Mouse (Mus musculus) intestine, postnatal 0 days (tissue): ENCODE measurements around the gene Smad1. TPM values are rescaled to one million over a fixed set of nuclear protein-coding genes. Genes with fewer than 3 reads are reported as not detected.

ENCODE experiments used
- ATAC-seq: fragments of 200-750 bp; cut with Nextera tagmentation; 2 replicates; pipeline ENCODE4 v1.8.0; 2017; ENCODE audit warnings: mild to moderate bottlenecking, moderate TSS enrichment, moderate library complexity
- H3K27ac ChIP-seq: fragments of 300-500 bp; sonication (generic); 2 replicates; pipeline ENCODE4 v1.5.1; 2014; ENCODE audit warnings: mild to moderate bottlenecking, low read depth, low read length, moderate library complexity
- H3K27me3 ChIP-seq: fragments of 300-500 bp; sonication (generic); replicated peaks from 2 replicates; pipeline ENCODE4 v1.6.1; 2014; ENCODE audit warnings: low read length, mixed read lengths; ENCODE audit not compliant: control insufficient read depth, insufficient read depth
- H3K36me3 ChIP-seq: fragments of 300-500 bp; sonication (generic); 2 replicates; pipeline ENCODE4 v1.6.1; 2014; ENCODE audit warnings: mild to moderate bottlenecking, moderate library complexity; ENCODE audit not compliant: control insufficient read depth, insufficient read depth
- H3K4me1 ChIP-seq: fragments of 300-500 bp; sonication (generic); replicated peaks from 2 replicates; pipeline ENCODE4 v1.6.1; 2014; ENCODE audit warnings: antibody characterized with exemption, low read length, mixed read lengths; ENCODE audit not compliant: control insufficient read depth, insufficient read depth
- H3K4me2 ChIP-seq: fragments of 300-500 bp; sonication (generic); replicated peaks from 2 replicates; pipeline ENCODE4 v1.6.1; 2014; ENCODE audit warnings: low read depth, mild to moderate bottlenecking, moderate library complexity
- H3K4me3 ChIP-seq: fragments of 300-500 bp; sonication (generic); 2 replicates; pipeline ENCODE4 v1.5.1; 2014; ENCODE audit warnings: low read depth, low read length
- H3K9ac ChIP-seq: fragments of 300-500 bp; sonication (generic); 2 replicates; pipeline ENCODE4 v1.6.1; 2014; ENCODE audit warnings: mild to moderate bottlenecking, low read depth, low read length
- H3K9me3 ChIP-seq: fragments of 300-500 bp; sonication (generic); 2 replicates; pipeline ENCODE4 v1.6.1; 2016; ENCODE audit warnings: mixed run types; ENCODE audit not compliant: control insufficient read depth
- CTCF ChIP-seq: sonication (generic); IDR thresholded peaks from 2 replicates; pipeline ENCODE4 v1.5.1; 2016; ENCODE audit warnings: low read depth, mild to moderate bottlenecking, control low read depth, antibody characterized with exemption, moderate library complexity
- WGBS: fragments of 180-500 bp; shearing (Covaris S2); extraction: QIAGEN DNeasy Blood & Tissue Kit; methylation state at CpG from one replicate; pipeline ENCODE4 v1.1.7; 2014; 5-methylcytosine and 5-hydroxymethylcytosine counted together
- polyA plus RNA-seq: library from polyadenylated mRNA; unstranded; fragments of >200 nt; fragmentation: Nextera tagmentation; extraction: Ambion mirVana; gene quantifications from 2 replicates; pipeline ENCODE4 v1.2.1, GENCODE M21; 2015

Smad1 gene
- polyA plus RNA-seq, 1 experiment from 2014 or later = 27.4 TPM

DNA sequence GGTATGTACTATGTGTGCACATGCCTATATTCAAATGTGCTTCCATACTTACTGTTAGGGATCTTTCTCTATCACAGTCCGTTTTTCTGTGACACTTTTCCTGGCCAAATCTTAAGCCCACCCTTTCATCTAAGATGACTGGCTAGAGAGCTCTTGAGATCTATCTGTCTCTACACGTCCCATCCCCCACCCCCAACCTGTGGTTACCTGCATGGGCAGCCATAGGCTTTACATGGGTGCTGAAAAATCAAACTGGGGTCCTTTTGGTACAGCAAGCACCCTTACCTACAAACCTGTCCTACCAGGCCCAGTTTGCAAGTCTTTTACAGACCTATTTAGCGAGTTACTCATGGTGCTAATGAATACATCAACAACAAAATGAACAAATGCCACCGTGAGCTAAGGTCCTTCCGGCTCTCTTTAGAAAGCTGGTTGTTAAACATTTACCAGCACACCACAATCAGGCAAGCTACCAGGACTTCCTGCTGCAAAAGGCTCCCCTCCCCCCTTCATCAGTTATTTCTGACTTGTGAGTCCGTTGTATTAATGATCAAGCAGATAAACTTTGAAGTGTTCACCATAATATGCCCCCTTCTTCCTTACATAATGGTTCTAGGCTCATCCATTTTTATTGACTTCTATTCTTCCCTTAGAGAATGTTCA lies 5.7 kb upstream of the Smad1 start:
- ATAC-seq = peak; percentile 72
- Histone ChIP-seq H3K4me3 (peak overlapping the region; percentile 9; the same call in 1 of the 2 replicates), H3K9ac (no peak overlapping the region), H3K9me3 (no peaks in the 10 kb centered on the region), H3K4me2 (peak overlapping the region; percentile 52), H3K4me1 (0 out of 2 replicates have a peak, but pooled peaks cover 2% of the 10 kb centered on the region), H3K27ac (no peak overlapping the region; the same call in none of the 2 replicates), H3K27me3 (no peaks in the 10 kb centered on the region), H3K36me3 (no peaks in the 10 kb centered on the region)
- no peak for TF ChIP-seq CTCF
- WGBS = 32% methylated on average over 6 of the region's 6 CpGs

- no peaks in the 10 kb centered on the region for H3K9me3 ChIP-seq
- 85% methylated on average over 2 of the region's 2 CpGs for WGBS
- ATAC-seq = no peak
- H3K27ac ChIP-seq = no peak overlapping the region
- H3K4me2 ChIP-seq = no peak overlapping the region
- no peak overlapping the region for H3K4me3 ChIP-seq
- H3K4me1 ChIP-seq = 0 out of 2 replicates have a peak, but pooled peaks cover 2% of the 10 kb centered on the region
- TF ChIP-seq CTCF = no peak
- no peaks in the 10 kb centered on the region for H3K36me3 ChIP-seq
- no peaks in the 10 kb centered on the region for H3K27me3 ChIP-seq
- no peak overlapping the region for H3K9ac ChIP-seq
These were observed 1.4 kb upstream of the Smad1 start for GRCm38 (mm10) chr8:79400671-79401070.

GRCm38 (mm10) chr8:79398251-79398981 lies 902 bp downstream of the Smad1 start:
- Histone ChIP-seq H3K36me3 (no peaks in the 10 kb centered on the region), H3K4me2 (peak overlapping the region; percentile 89), H3K9ac (peak overlapping the region; percentile 97), H3K9me3 (no peaks in the 10 kb centered on the region), H3K27me3 (no peaks in the 10 kb centered on the region), H3K4me3 (peak overlapping the region; percentile 95), H3K27ac (peak overlapping the region; percentile 97), H3K4me1 (0 out of 2 replicates have a peak, but pooled peaks cover 4% of the 10 kb centered on the region)
- TF ChIP-seq CTCF = no peak
- peak; percentile 47; the same call in 1 of the 2 replicates for ATAC-seq
- 2% methylated on average over 59 of the region's 68 CpGs for WGBS

DNA sequence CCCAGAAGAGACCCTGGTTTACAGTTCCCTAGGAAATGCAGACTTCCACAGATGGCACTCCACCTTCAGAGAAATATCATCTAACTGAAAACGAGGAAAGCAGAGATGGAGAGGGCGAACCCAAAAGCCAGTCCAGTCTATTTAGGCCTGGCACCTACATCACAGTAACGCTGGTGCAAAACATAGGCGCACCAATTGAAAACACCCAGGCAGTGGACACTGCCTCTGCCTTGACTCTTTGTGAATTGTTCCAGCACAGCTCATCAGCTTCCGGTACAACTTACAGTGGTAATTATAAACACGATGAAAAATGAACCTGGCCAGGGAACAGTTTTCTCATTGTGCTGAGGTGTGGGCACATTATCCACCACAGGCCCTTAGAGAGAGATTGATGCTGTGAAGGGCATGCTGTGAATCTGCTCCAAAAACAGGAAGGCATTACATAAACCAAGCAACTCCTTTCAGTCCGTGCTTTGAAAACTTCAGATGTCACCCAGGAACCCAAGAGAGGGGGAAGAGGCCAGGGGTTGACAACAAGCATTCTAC lies 1.5 kb downstream of the Smad1 start:
- 29% methylated on average over 7 of the region's 7 CpGs for WGBS
- peak overlapping the region; percentile 89 for H3K4me2 ChIP-seq
- peak overlapping the region; percentile 97; the same call in 1 of the 2 replicates for H3K9ac ChIP-seq
- no peaks in the 10 kb centered on the region for H3K27me3 ChIP-seq
- no peak for ATAC-seq
- peak overlapping the region; percentile 97; the same call in 1 of the 2 replicates for H3K27ac ChIP-seq
- H3K4me3 ChIP-seq = peak overlapping the region; percentile 95
- TF ChIP-seq CTCF = no peak
- 0 out of 2 replicates have a peak, but pooled peaks cover 4% of the 10 kb centered on the region for H3K4me1 ChIP-seq
- no peaks in the 10 kb centered on the region for H3K36me3 ChIP-seq
- no peaks in the 10 kb centered on the region for H3K9me3 ChIP-seq

DNA sequence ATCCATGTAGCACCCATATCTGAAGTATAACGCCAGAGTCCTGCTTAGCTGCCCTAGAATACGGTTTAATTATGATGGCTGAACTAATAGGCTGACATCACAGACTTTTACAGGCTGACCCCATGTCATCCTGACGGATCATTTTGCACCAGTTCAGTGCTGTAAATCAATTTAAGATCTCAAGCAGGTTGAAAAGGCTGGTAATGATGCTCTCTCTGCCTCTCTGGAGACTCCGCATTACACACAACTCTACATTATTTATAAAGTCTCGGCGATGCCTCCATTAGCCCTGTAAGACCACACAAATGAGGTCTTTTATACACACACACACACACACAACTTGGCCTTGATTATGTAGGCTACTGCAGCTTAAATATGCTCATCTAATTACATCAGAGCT lies 2.4 kb downstream of the Smad1 start:
- Histone ChIP-seq H3K9ac (no peak overlapping the region), H3K27me3 (no peaks in the 10 kb centered on the region), H3K36me3 (no peaks in the 10 kb centered on the region), H3K4me2 (no peak overlapping the region; the same call in 1 of the 2 replicates), H3K4me3 (no peak overlapping the region), H3K4me1 (0 out of 2 replicates have a peak, but pooled peaks cover 4% of the 10 kb centered on the region), H3K9me3 (no peaks in the 10 kb centered on the region), H3K27ac (no peak overlapping the region)
- no peak for TF ChIP-seq CTCF
- no peak for ATAC-seq
- 70% methylated on average over 6 of the region's 6 CpGs for WGBS

DNA sequence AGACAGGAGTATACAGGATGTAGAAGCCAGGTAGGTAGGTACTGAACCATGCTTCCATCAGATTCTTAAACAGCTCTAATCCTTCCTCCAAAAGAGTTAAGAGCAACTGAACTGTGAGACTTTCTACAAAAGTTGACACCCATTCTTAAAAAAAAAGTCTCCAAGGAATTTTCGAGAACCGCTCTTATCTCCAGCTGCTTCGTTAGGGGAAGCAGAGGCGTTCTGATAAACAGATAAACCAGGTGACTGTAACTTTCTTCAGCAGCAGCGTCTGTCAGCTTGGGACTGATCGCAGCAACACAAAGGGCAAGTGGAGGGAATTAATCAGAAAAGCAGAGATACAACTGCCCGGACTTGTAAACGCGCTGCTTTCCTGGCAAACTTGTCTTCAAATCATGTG lies 5.3 kb downstream of the Smad1 start:
- Histone ChIP-seq H3K9ac (no peak overlapping the region), H3K4me2 (no peak overlapping the region), H3K27me3 (no peaks in the 10 kb centered on the region), H3K4me3 (no peak overlapping the region), H3K27ac (no peak overlapping the region), H3K36me3 (no peaks in the 10 kb centered on the region), H3K4me1 (0 out of 2 replicates have a peak, but pooled peaks cover 4% of the 10 kb centered on the region), H3K9me3 (no peaks in the 10 kb centered on the region)
- no peak for TF ChIP-seq CTCF
- ATAC-seq = no peak
- WGBS = 42% methylated on average over 9 of the region's 9 CpGs
